Mouse (Mus musculus) splenic B cell, adult 2 months (primary cell): Measurements from ENCODE around the gene Hps1.

ENCODE experiments used
- DNase-seq: peaks from one replicate; pipeline ENCODE4 v3.0.0-alpha.2; 2011; ENCODE audit warnings: low read depth, low spot score
- H3K27me3 ChIP-seq: 2 replicates; pipeline ENCODE4 v1.6.1; 2012; ENCODE audit warnings: mild to moderate bottlenecking, low read length, moderate library complexity, mixed read lengths; ENCODE audit not compliant: control insufficient read depth, poor library complexity, insufficient read depth, severe bottlenecking
- H3K36me3 ChIP-seq: 2 replicates; pipeline ENCODE4 v1.6.1; 2012; ENCODE audit warnings: mild to moderate bottlenecking, low read length, moderate library complexity, mixed read lengths; ENCODE audit not compliant: control insufficient read depth, poor library complexity, insufficient read depth, severe bottlenecking

The Hps1 gene

GRCm38 (mm10) chr19:42716507-42716906 lies 63.3 kb downstream of the Hps1 start:
- Histone ChIP-seq H3K27me3 (no peaks in the 10 kb centered on the region), H3K36me3 (no peaks in the 10 kb centered on the region)
- no peak for DNase-seq

GRCm38 (mm10) chr19:42713770-42714169 lies 66.0 kb downstream of the Hps1 start:
- Histone ChIP-seq H3K36me3 (no peaks in the 10 kb centered on the region), H3K27me3 (no peaks in the 10 kb centered on the region)
- DNase-seq: no peak
